Mouse (Mus musculus) limb, embryonic 14.5 days (tissue): Measurements from ENCODE around the gene Gm11020. TPM values are rescaled to one million over a fixed set of nuclear protein-coding genes. Genes with fewer than 3 reads are reported as not detected.
"Not testable (repeated sequence)": the region's sequence is repeated elsewhere in the genome, so short reads cannot be mapped to it uniquely, and the experiment has no call there.

Source experiments
- ATAC-seq: fragments of 200-750 bp; cut with Nextera tagmentation; 2 replicates; pipeline ENCODE4 v1.8.0; 2017; ENCODE audit warnings: low read depth, moderate number of reproducible peaks, moderate TSS enrichment; ENCODE audit not compliant: low FRiP score
- DNase-seq: peaks from one replicate; pipeline ENCODE4 v3.0.0-alpha.2; 2015; ENCODE audit warnings: low spot score
- H3K27ac ChIP-seq: fragments of 300-500 bp; sonication (generic); replicated peaks from 2 replicates; pipeline ENCODE4 v1.5.1; 2014; ENCODE audit warnings: low read depth, mild to moderate bottlenecking, low read length, moderate library complexity, mixed read lengths
- H3K27me3 ChIP-seq: fragments of 300-500 bp; sonication (generic); 2 replicates; pipeline ENCODE4 v1.6.1; 2014; ENCODE audit warnings: low read length, mixed read lengths; ENCODE audit not compliant: control insufficient read depth, insufficient read depth
- H3K36me3 ChIP-seq: fragments of 300-500 bp; sonication (generic); 2 replicates; pipeline ENCODE4 v1.6.1; 2014; ENCODE audit warnings: mild to moderate bottlenecking, low read length, moderate library complexity, mixed read lengths; ENCODE audit not compliant: control insufficient read depth, insufficient read depth
- H3K4me1 ChIP-seq: fragments of 300-500 bp; sonication (generic); 2 replicates; pipeline ENCODE4 v1.6.1; 2014; ENCODE audit warnings: antibody characterized with exemption, low read length, mixed read lengths; ENCODE audit not compliant: control insufficient read depth, insufficient read depth
- H3K4me2 ChIP-seq: fragments of 300-500 bp; sonication (generic); replicated peaks from 2 replicates; pipeline ENCODE4 v1.6.1; 2014; ENCODE audit warnings: low read depth, mild to moderate bottlenecking, low read length, moderate library complexity; ENCODE audit not compliant: severe bottlenecking
- H3K4me3 ChIP-seq: fragments of 300-500 bp; sonication (generic); replicated peaks from 2 replicates; pipeline ENCODE4 v1.5.1; 2014; ENCODE audit warnings: low read length
- H3K9ac ChIP-seq: fragments of 300-500 bp; sonication (generic); 2 replicates; pipeline ENCODE4 v1.6.1; 2014; ENCODE audit warnings: mild to moderate bottlenecking, low read depth, low read length, moderate library complexity; ENCODE audit not compliant: severe bottlenecking
- H3K9me3 ChIP-seq: fragments of 300-500 bp; sonication (generic); 2 replicates; pipeline ENCODE4 v1.6.1; 2016; ENCODE audit warnings: low read length; ENCODE audit not compliant: control insufficient read depth
- POLR2A ChIP-seq: fragments of 200-500 bp; IDR thresholded peaks from 2 replicates; pipeline ENCODE4 v1.8.0; 2012; ENCODE audit warnings: inconsistent platforms, mild to moderate bottlenecking, moderate library complexity, borderline replicate concordance; ENCODE audit not compliant: insufficient read depth, insufficient read length; ENCODE audit errors: extremely low read depth
- WGBS: fragments of 180-500 bp; shearing (Covaris S2); extraction: QIAGEN DNeasy Blood & Tissue Kit; methylation state at CpG from one replicate; pipeline ENCODE4 v1.1.7; 2014; 5-methylcytosine and 5-hydroxymethylcytosine counted together
- polyA plus RNA-seq, 2 experiments: library from polyadenylated mRNA; depleted of rRNA in 1 of 2; stranded (reverse) in 1 of 2; unstranded in 1 of 2; fragments of >200 nt; fragmentation: Nextera tagmentation in 1 of 2; extraction: Ambion mirVana in 1 of 2; gene quantifications; 2 replicates each; pipeline versions ENCODE4 v1.2.1 to v1.2.3; 2012 to 2014

Gene Gm11020
- polyA plus RNA-seq (2012; rRNA removed) = not detected in 2 replicates
- polyA plus RNA-seq (2014; fragmentation: Nextera tagmentation; extraction: Ambion mirVana) = not detected in 2 replicates

GRCm38 (mm10) chr8:104321267-104321666, at the start of gene Gm11020:
Gm11020 (plus strand) TSS chr8:104321567.
- H3K27me3 ChIP-seq, H3K9me3 ChIP-seq, H3K27ac ChIP-seq, H3K4me3 ChIP-seq, H3K9ac ChIP-seq, ATAC-seq, H3K4me2 ChIP-seq, H3K4me1 ChIP-seq, H3K36me3 ChIP-seq, DNase-seq: not testable (repeated sequence)
- 82% methylated on average over 7 of the region's 11 CpGs for WGBS

DNA sequence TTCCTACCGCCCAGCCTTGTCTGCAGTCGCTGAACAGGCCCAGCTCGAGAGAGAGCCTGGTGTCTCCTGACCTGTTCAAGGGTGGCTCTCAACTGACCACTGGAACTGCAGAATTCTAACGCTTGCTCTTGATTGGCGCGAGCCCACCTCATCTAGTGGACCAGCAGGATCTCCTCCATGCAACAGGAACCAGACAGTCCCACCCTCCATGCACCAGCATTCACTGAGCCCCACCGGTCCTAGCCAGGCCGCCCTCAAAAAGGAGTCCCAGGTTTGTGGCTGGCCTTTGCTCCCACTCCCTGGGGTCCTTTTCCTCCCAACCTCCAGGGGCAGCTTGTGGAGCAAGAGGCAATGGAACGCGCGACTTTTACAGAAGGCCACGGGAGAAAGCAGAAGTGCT, 28.3 kb upstream of the Gm11020 start, which contains the start of gene Cmtm2a:
TSS of gene Cmtm2a (minus strand) at position 101 of the 400 bp plus-strand sequence.
- not testable (repeated sequence) for H3K9ac ChIP-seq, H3K27ac ChIP-seq, H3K27me3 ChIP-seq, H3K36me3 ChIP-seq, H3K4me2 ChIP-seq, H3K9me3 ChIP-seq, DNase-seq, H3K4me1 ChIP-seq, H3K4me3 ChIP-seq, ATAC-seq
- 78% methylated on average over 9 of the region's 12 CpGs for WGBS

- H3K4me2 ChIP-seq = no peak overlapping the region
- no peak overlapping the region for H3K9ac ChIP-seq
- no peaks in the 10 kb centered on the region for H3K4me1 ChIP-seq
- 87% methylated on average over 1 of the region's 1 CpGs for WGBS
- TF ChIP-seq POLR2A = no peak
- H3K4me3 ChIP-seq = no peak overlapping the region
- no peaks in the 10 kb centered on the region for H3K36me3 ChIP-seq
- H3K27ac ChIP-seq = no peak overlapping the region
- H3K27me3 ChIP-seq = no peaks in the 10 kb centered on the region
- H3K9me3 ChIP-seq = no peaks in the 10 kb centered on the region
- DNase-seq = no peak
- ATAC-seq = no peak
Observed at GRCm38 (mm10) chr8:104294396-104294795, 27.0 kb upstream of the Gm11020 start.

DNA sequence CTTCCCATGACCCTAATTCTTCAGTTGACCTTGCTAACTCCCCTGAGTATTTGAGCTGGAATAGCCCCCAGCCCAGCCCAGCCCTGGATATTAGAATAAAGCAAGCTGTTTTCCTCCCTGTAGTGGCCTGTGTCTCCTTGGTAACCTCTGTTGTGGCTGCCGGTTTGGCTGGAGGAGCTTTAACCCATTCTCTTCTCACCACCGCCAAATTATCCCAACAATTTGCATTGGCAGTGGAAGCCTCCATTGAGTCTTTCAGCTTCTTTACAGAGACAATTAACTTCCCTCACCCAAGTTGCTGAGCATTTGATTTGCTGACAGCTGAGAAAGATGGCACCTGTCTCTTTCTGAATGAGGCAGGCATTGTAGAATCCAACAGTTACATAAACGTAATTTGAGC, 19.8 kb upstream of the Gm11020 start:
- not testable (repeated sequence) for H3K36me3 ChIP-seq, H3K4me2 ChIP-seq, H3K4me1 ChIP-seq, H3K9me3 ChIP-seq, H3K27ac ChIP-seq, ATAC-seq, H3K4me3 ChIP-seq, H3K9ac ChIP-seq, H3K27me3 ChIP-seq
- WGBS = 14% methylated on average over 3 of the region's 3 CpGs
- DNase-seq = peak; percentile 18

DNA sequence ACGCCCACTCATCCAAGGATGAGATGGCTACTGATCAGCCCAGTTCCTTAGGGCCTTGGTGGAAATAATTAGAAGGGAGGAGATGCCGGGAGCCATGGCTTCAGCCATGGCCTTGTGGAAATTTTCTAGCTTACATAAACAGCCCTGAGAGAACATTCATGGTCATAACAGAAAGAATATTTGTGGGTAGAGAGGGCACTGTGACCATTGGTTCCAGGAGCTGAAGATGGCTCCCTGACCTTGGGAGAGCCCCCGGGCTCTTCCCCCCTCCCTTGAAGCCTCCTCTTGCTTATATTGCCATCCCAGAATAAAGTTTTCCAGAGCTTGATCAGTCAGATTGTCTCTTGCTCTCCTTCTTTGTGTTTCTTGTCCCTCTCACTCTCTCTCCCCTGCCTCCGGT, 18.8 kb upstream of the Gm11020 start:
- not testable (repeated sequence) for ATAC-seq, H3K27ac ChIP-seq, H3K4me3 ChIP-seq, H3K4me1 ChIP-seq, H3K27me3 ChIP-seq, DNase-seq, H3K4me2 ChIP-seq, H3K9me3 ChIP-seq, H3K36me3 ChIP-seq, H3K9ac ChIP-seq
- 92% methylated on average over 4 of the region's 4 CpGs for WGBS

DNA sequence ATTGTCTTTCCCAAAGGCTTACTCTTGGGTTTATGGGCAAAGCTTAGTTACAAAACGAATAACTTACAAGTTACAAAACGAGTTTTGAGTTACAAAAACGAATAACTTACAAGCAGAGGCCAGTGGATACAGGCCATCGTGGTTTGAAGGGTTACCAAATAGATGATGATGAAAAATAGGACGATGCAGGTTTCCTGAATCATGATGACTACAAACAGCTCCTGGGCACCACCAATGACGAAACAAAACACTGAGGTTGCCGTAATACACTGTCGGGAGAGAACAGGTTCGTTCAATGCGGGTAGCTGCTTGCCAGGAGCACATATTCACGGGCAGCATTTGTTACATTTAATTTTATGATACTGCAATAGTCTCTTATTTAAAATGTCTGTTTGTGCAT, 16.4 kb upstream of the Gm11020 start:
- WGBS = 86% methylated on average over 11 of the region's 11 CpGs
- no peak overlapping the region for H3K4me3 ChIP-seq
- no peak for ATAC-seq

GRCm38 (mm10) chr8:104308341-104308740, 13.0 kb upstream of the Gm11020 start:
- not testable (repeated sequence) for DNase-seq, ATAC-seq

More for the DNA sequence above, 16.4 kb upstream of the Gm11020 start:
- H3K27me3 ChIP-seq = no peaks in the 10 kb centered on the region
- TF ChIP-seq POLR2A = no peak
- H3K27ac ChIP-seq = no peak overlapping the region
- H3K4me1 ChIP-seq = no peaks in the 10 kb centered on the region
- DNase-seq = no peak
- no peaks in the 10 kb centered on the region for H3K9me3 ChIP-seq
- H3K4me2 ChIP-seq = no peak overlapping the region
- H3K9ac ChIP-seq = no peak overlapping the region
- H3K36me3 ChIP-seq = no peaks in the 10 kb centered on the region

DNA sequence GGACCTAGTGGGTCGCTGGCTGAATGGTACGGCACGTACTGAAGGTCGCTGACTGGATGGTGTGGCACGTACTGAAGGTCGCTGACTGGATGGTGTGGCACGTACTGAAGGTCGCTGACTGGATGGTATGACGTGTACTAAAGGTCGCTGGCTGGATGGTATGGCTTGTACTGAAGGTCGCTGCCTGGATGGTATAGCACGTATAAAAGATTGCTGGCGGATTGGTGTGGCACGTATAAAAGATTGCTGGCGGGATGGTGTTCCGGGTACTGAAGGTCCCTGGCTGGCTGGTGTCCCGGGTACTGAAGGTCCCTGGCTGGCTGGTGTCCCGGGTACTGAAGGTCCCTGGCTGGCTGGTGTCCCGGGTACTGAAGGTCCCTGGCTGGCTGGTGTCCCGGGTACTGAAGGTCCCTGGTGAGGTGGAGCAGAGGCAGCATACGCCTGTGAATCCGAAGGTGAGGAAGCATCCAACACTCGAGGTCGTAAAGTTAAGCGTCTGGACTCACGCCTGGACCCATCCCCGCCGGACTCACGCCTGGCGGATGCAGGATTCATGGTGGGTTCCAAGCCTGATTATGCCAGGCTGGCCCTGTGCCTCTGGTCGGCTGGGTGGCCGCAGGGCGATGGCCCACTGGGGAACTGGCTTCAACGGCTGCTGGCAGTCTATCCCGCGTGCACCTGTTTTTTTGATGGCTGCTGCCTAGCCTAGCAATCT, 11.8 kb upstream of the Gm11020 start, which contains the start of the genes Gm45711 and Cmtm1:
TSS of gene Gm45711 (minus strand) at position 641 of the 715 bp plus-strand sequence.
TSS of gene Cmtm1 (minus strand) at position 705 of the 715 bp plus-strand sequence.
- 84% methylated on average over 31 of the region's 36 CpGs for WGBS
- not testable (repeated sequence) for H3K4me3 ChIP-seq, DNase-seq, H3K36me3 ChIP-seq, H3K4me2 ChIP-seq, ATAC-seq, H3K9me3 ChIP-seq, H3K9ac ChIP-seq, H3K4me1 ChIP-seq, H3K27ac ChIP-seq, H3K27me3 ChIP-seq

More at GRCm38 (mm10) chr8:104308341-104308740, 13.0 kb upstream of the Gm11020 start:
- 56% methylated on average over 6 of the region's 6 CpGs for WGBS
- not testable (repeated sequence) for H3K36me3 ChIP-seq, H3K4me3 ChIP-seq, H3K9ac ChIP-seq, H3K9me3 ChIP-seq, H3K4me2 ChIP-seq, H3K27ac ChIP-seq, H3K27me3 ChIP-seq, H3K4me1 ChIP-seq
